Mouse (Mus musculus) ovary, adult 18-20 months (tissue): Measurements from ENCODE around the gene Ptpn21.
A peak's percentile ranks its signal among the peaks of the same experiment; 100 is the strongest.

Experiments
- DNase-seq: peaks from one replicate; pipeline ENCODE4 v3.0.0; 2022; ENCODE audit warnings: low spot score, mixed read lengths

Gene Ptpn21

DNA sequence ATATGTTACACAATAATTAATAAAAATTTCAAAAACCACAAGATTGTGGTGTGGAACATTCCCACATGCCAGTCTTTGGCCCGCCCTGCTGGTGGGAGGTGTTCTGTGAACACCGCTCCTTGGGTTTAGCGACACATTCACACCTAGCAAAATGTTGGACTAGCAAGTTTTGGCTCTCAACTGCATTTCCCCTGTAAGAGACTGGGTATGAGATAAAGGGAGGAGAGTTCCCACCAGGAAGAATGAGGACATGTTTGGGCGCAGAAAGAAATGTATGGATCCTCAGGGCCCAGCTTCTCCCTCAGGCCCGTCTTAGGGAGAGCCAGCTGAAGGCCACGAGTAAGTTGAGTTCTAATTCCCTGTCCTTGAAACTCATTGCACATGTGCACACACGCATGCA is 74.6 kb downstream of the Ptpn21 start:
- no peak for DNase-seq

- DNase-seq = no peak
Measured at GRCm38 (mm10) chr12:98656873-98657272, 80.3 kb downstream of the Ptpn21 start.

DNA sequence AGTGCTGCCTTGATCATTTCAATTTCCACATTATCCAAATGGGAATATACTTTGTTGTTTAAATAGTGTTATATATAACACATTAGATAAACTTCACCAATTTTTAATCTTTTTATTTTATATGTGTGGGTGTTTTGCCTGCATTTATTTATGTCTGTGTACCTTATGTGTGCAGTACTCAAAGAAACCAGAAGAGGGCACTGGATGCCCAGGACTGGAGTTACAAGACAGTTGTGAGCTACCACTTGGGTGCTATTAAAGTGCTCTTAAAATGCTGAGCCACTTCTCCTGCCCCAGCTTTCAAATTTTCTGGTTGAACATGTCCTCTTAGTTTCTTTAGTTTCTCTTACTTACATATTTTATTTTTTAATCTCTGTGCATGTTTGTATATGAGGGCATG is 92.4 kb downstream of the Ptpn21 start:
- DNase-seq = no peak

DNA sequence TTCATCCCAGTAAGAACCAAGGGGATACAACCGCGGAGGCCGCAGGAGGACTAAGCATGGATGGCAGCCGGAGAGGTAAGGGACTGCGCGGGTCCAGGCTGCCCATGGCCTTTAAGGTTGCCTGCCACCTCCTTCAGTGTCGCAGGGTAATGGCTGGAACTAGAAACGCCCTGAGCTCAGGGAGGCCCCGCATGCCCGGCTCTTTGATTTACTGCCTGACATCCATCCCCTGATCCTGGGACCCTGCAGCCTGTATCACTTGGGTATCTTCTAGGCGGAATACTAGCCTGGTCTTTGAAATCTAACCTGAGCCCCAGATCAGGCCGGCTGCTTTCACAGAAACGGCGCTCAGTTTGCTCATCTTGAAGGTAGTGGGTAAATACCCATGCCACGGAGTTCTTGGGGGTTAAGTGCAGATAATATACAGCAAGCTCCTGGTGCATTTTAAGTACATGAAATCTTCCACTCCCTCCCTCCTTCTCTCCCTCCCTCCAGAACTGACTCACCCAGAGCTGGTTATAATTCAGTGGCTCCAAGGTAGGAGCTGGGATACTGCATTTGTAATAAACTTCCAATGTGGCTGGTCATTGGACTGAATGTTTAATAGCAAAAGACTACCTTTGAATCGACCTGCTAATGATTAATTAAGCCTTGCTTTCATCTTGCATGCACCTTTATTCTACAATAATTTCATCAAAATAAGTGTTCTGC is 108.8 kb downstream of the Ptpn21 start:
- DNase-seq = no peak

DNA sequence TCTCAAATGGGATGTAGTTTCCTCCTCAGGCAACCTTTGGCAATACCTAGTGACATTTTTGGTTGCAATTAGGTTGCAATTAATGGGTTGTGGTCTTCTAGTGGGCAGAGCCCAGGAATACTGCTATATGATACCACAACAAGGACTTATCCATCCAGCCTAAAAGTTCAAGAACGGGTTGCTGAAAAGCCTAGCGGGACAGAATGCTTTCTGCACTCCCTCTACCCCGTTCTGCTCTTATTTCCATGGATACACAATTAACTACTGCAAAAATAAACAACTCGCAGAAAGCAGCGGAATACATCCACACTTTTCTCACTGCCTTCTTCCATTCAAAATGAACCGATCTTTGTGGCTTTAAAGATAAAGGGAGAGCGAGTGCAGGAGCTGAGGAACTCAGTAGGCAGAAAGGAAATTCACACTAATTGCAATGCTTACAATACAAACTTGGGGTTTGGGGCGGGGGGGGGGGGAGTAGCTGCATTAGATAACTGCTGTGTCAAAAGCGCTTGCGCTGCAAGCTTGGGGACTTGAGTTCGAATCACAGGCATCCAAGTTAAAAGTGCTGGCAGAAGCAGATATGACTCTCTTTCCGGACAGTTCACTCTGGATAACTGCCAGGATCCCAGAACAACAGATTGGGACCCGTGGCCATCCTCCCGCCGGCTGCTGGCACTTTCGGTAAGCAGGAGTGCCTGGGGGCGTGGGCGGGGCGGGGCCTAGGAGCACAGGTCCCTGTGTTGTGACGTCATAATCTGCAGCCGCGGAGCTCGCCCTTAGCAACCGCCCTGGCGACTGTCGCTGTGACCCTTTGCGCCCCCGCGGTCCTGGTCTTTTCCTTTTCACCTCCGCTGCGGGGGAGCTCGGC is 109.6 kb downstream of the Ptpn21 start, which contains the start of gene Spata7:
Spata7 (plus strand) TSS at position 766 of the 868 bp plus-strand sequence.
- peak; percentile 75 for DNase-seq
